Mouse (Mus musculus) thymus, adult 2 months (tissue): ENCODE data around the gene Etl4.

Experiments used
- CTCF ChIP-seq: fragments of 200-500 bp; IDR thresholded peaks from 2 replicates; pipeline ENCODE4 v1.5.1; 2012; ENCODE audit warnings: mild to moderate bottlenecking, control low read depth, low read length, moderate library complexity, borderline replicate concordance; ENCODE audit not compliant: control insufficient read depth, poor library complexity, insufficient read depth; ENCODE audit errors: extremely low read depth
- POLR2A ChIP-seq: fragments of 200-500 bp; IDR thresholded peaks from 2 replicates; pipeline ENCODE4 v1.6.1; 2012; ENCODE audit warnings: mild to moderate bottlenecking, low read length, control low read depth, moderate library complexity; ENCODE audit not compliant: control insufficient read depth, poor library complexity, insufficient read depth; ENCODE audit errors: extremely low read depth

DNA sequence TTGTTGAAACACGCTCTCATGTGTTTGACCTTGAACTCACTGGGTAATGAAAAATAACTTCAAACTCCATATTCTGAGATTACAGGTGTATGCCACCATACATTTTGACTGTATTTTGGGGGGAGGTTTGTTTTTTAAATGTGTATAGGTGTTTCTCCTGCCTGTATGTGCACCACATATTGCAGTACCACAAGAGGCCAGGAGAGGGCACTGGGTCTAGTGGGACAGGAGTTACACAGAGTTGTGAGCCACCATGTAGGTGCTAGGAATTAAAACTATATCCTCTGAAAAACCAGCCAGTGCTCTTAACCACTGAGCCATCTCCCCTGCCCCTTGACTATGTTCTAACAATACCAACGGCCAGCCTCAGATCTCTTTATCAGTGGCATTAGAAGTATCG lies 766.8 kb downstream of the Etl4 start:
- TF ChIP-seq CTCF: no peak
- no peak for TF ChIP-seq POLR2A
